Mouse (Mus musculus) liver, postnatal 0 days (tissue): ENCODE data around the gene Htra2. TPM values are rescaled to one million over a fixed set of nuclear protein-coding genes. Genes with fewer than 3 reads are reported as not detected.

ENCODE experiments used
- ATAC-seq: fragments of 200-750 bp; cut with Nextera tagmentation; 2 replicates; pipeline ENCODE4 v1.8.0; 2017; ENCODE audit warnings: mild to moderate bottlenecking, moderate library complexity
- DNase-seq: peaks from one replicate; pipeline ENCODE4 v3.0.0-alpha.2; 2016
- H3K27ac ChIP-seq: fragments of 300-500 bp; sonication (generic); 2 replicates; pipeline ENCODE4 v1.5.1; 2014; ENCODE audit warnings: antibody characterized with exemption, moderate library complexity, mild to moderate bottlenecking, low read depth
- H3K27me3 ChIP-seq: fragments of 300-500 bp; sonication (generic); 2 replicates; pipeline ENCODE4 v1.6.1; 2014; ENCODE audit warnings: low read length, control low read depth, mixed read lengths; ENCODE audit not compliant: insufficient read depth
- H3K36me3 ChIP-seq: fragments of 300-500 bp; sonication (generic); replicated peaks from 2 replicates; pipeline ENCODE4 v1.6.1; 2014; ENCODE audit warnings: mild to moderate bottlenecking, control low read depth, low read length, moderate library complexity, mixed read lengths; ENCODE audit not compliant: insufficient read depth
- H3K4me1 ChIP-seq: fragments of 300-500 bp; sonication (generic); 2 replicates; pipeline ENCODE4 v1.6.1; 2014; ENCODE audit warnings: antibody characterized with exemption, mild to moderate bottlenecking, control low read depth; ENCODE audit not compliant: insufficient read depth
- H3K4me2 ChIP-seq: fragments of 300-500 bp; sonication (generic); 2 replicates; pipeline ENCODE4 v1.6.1; 2014; ENCODE audit warnings: low read depth, mild to moderate bottlenecking, low read length, moderate library complexity, mixed read lengths
- H3K4me3 ChIP-seq: fragments of 300-500 bp; sonication (generic); 2 replicates; pipeline ENCODE4 v1.5.1; 2014; ENCODE audit warnings: low read depth, low read length
- H3K9ac ChIP-seq: fragments of 300-500 bp; sonication (generic); replicated peaks from 2 replicates; pipeline ENCODE4 v1.6.1; 2014; ENCODE audit warnings: mild to moderate bottlenecking, moderate library complexity
- H3K9me3 ChIP-seq: fragments of 300-500 bp; sonication (generic); 2 replicates; pipeline ENCODE4 v1.6.1; 2016; ENCODE audit warnings: mild to moderate bottlenecking, control low read depth, low read length, mixed read lengths
- CTCF ChIP-seq: sonication (generic); IDR thresholded peaks from 2 replicates; pipeline ENCODE4 v1.5.1; 2016; ENCODE audit warnings: antibody characterized with exemption, low read depth
- EP300 ChIP-seq: IDR thresholded peaks from 2 replicates; pipeline ENCODE4 v1.6.1; 2016; ENCODE audit warnings: antibody characterized with exemption, low read depth, mild to moderate bottlenecking
- WGBS: fragments of 180-500 bp; shearing (Covaris S2); extraction: QIAGEN DNeasy Blood & Tissue Kit; methylation state at CpG from one replicate; pipeline ENCODE4 v1.1.7; 2014; ENCODE audit not compliant: insufficient replicate concordance; 5-methylcytosine and 5-hydroxymethylcytosine counted together
- polyA plus RNA-seq: library from polyadenylated mRNA; unstranded; fragments of >200 nt; fragmentation: Nextera tagmentation; extraction: Ambion mirVana; gene quantifications from 2 replicates; pipeline ENCODE4 v1.2.1, GENCODE M21; 2015

The Htra2 gene
- polyA plus RNA-seq = 33.8 and 34.7 TPM in 2 replicates

DNA sequence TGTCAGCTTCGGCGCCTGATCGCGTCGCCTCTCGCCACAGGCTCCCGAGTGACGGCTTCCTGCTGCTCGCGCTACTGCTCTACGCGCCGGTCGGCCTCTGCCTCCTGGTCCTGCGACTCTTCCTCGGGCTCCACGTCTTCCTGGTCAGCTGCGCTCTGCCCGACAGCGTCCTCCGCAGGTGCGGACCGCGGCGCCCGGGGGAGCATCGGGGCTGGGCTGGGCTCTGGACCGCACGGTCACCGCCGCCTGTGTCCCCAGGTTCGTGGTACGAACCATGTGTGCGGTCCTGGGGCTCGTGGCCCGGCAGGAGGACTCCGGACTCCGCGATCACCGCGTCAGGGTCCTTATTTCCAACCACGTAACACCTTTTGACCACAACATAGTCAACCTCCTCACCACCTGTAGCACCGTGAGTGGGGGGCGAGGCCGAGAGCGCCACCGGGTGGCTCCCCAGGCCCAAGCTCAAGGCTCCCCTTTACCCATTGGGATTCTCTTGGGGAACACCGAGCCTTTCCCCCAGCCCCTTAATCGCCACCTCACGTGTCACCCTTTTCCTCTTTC lies at the start of gene Htra2:
Htra2 (minus strand) TSS at position 403 of the 561 bp plus-strand sequence.
- 0% methylated on average over 49 of the region's 50 CpGs for WGBS
- H3K27ac ChIP-seq = peak within 1 kb of the TSS; percentile 95
- TF ChIP-seq EP300 (no peak), CTCF (peak; percentile 69)
- no peaks in the 10 kb centered on the region for H3K27me3 ChIP-seq
- H3K4me2 ChIP-seq = peak within 1 kb of the TSS; percentile 99
- no peak for DNase-seq
- peaks cover 32% of the 10 kb centered on the region for H3K36me3 ChIP-seq
- H3K4me1 ChIP-seq = peaks cover 25% of the 10 kb centered on the region
- no peaks in the 10 kb centered on the region for H3K9me3 ChIP-seq
- H3K9ac ChIP-seq = peak within 1 kb of the TSS; percentile 95
- ATAC-seq = peak; percentile 22
- peak within 1 kb of the TSS; percentile 92 for H3K4me3 ChIP-seq

DNA sequence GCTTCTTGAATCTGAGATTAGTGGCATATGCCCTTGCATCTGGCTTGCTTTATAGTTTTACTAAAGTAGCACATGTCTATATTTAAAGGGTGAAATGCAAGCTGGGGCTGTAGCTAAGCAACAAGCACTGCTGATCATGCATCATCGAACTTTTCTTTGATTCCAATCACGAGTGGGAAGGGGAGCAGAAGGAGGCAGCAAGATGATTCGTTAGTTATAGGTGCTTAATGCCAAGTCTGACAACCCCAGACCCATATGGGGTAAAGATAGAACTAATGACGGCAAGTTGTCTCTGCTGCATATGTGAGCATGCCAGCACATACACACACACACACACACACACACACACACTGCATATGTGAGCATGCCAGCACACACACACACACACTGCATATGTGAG lies 49.1 kb upstream of the Htra2 start:
- H3K27ac ChIP-seq = no peak overlapping the region
- peaks cover 32% of the 10 kb centered on the region for H3K4me1 ChIP-seq
- ATAC-seq = no peak
- WGBS = 89% methylated on average over 4 of the region's 4 CpGs
- H3K4me2 ChIP-seq = no peak overlapping the region
- H3K27me3 ChIP-seq = no peaks in the 10 kb centered on the region
- no peak for DNase-seq
- no peak for TF ChIP-seq EP300
- no peaks in the 10 kb centered on the region for H3K9me3 ChIP-seq
- H3K36me3 ChIP-seq = peaks cover 9% of the 10 kb centered on the region; the same call in 1 of the 2 replicates
- no peak overlapping the region for H3K4me3 ChIP-seq
- H3K9ac ChIP-seq = no peak overlapping the region

DNA sequence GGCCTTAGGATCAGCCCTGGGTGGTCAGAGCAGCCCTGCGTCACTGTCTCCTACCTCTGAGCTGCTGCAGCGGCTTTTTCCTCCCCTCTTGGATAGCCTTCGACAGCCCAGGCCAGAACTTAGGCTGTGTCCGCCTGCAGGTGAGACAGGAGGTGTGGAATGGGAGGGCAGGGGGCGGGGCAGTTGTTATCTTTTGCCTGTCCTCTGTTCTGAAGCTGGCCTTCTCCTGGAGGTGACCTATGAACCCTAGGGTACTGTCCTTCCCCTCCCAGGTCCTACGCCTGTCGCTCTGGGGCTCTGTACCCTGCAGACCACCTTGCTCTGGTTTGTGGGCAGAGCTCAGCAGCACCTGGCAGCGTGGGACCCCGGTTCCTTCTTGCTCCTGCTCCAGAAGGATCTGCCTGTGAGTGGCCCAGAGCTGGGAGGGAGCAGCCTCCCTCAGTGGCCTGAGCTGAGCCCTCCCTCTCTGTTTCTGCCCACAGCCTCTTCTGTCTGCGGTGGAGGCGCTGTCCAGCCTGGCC lies 48.1 kb upstream of the Htra2 start:
- no peak for DNase-seq
- no peak for ATAC-seq
- 47% methylated on average over 11 of the region's 11 CpGs for WGBS
- TF ChIP-seq CTCF (no peak), EP300 (no peak)
- no peak overlapping the region for H3K9ac ChIP-seq
- H3K27me3 ChIP-seq = no peaks in the 10 kb centered on the region
- H3K4me2 ChIP-seq = peak overlapping the region; percentile 100; the same call in 1 of the 2 replicates
- peaks cover 29% of the 10 kb centered on the region for H3K4me1 ChIP-seq
- H3K36me3 ChIP-seq = peaks cover 9% of the 10 kb centered on the region; the same call in 1 of the 2 replicates
- H3K27ac ChIP-seq = no peak overlapping the region
- no peaks in the 10 kb centered on the region for H3K9me3 ChIP-seq
- no peak overlapping the region for H3K4me3 ChIP-seq

DNA sequence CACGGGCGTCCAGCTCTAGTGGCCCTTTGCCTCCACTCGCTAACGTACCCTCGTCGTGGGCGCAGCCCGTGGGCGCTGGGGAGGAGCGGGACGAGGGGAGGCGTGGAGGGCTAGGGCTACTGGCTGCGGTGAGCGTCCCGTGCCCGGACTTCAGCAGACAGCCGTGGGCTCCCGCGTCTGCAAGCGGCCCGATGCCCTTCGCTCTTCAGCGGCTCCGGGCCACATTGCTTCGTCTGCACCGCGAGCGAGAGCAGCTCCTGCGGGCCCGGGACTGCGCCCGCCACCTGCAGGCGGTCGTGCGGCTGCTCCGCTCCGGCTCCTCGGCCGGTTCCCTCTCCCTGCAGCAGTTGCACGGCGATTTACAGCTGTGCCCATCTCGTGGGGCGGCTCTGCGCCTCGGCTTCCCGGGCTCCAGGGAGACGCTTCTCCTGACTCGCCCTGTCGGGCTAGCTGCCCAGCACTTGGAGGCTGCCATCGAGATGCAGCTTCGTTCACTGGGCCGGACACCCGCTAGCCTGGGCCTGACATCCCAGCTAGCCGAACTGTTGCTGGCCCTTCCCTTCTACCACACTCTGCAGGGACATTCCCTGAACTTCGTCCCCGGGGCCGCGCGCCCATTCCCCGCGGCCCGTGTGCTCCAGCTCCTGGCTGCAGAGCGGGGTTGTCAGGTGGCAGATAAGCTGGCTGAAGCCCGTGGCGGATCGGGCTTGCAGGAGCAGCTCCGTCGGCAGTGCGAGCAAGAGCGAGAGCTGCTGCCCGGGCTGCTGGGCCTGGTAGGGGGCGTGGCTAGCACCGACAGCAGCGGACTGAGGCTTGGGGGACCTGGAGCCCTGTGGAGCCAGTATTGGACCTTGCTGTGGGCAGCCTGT lies 46.8 kb upstream of the Htra2 start:
- peak; percentile 85 for ATAC-seq
- TF ChIP-seq CTCF = peak; percentile 71
- no peak for TF ChIP-seq EP300
- Histone ChIP-seq H3K9ac (peak overlapping the region; percentile 76), H3K36me3 (0 out of 2 replicates have a peak, but pooled peaks cover 5% of the 10 kb centered on the region), H3K9me3 (no peaks in the 10 kb centered on the region), H3K27me3 (no peaks in the 10 kb centered on the region), H3K27ac (peak overlapping the region; percentile 85), H3K4me3 (peak overlapping the region; percentile 76), H3K4me1 (peaks cover 23% of the 10 kb centered on the region), H3K4me2 (peak overlapping the region; percentile 100)
- peak; percentile 78 for DNase-seq
- WGBS = 1% methylated on average over 50 of the region's 74 CpGs

DNA sequence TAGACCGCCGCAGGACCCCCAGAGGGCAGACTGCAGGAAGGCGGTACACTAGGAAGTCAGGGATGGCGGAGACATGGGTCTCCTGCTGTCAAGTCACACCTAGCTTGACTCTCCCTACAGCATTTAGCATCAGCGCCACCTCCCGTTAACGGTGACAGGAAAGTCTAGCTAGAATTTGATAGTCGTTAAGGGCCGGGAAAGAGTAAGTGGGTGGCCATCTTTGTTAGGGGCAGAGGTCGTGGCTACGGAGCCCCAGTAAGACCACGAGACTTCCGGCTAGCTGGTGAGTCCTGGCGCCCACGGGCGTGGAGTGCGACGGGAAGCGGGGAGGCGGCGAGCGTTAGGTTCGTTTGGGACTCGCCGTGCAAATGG lies 46.2 kb upstream of the Htra2 start, which contains the start of the genes Ccdc142 and Gm42688:
Ccdc142 (plus strand) TSS at position 286 of the 372 bp plus-strand sequence.
Gm42688 (plus strand) TSS at position 302 of the 372 bp plus-strand sequence.
- H3K36me3 ChIP-seq = no peaks in the 10 kb centered on the region
- peak; percentile 92 for TF ChIP-seq CTCF
- TF ChIP-seq EP300 = no peak
- peak within 1 kb of the TSS; percentile 76 for H3K4me3 ChIP-seq
- peak within 1 kb of the TSS; percentile 76 for H3K9ac ChIP-seq
- WGBS = under 1% methylated on average over 25 of the region's 25 CpGs
- no peaks in the 10 kb centered on the region for H3K9me3 ChIP-seq
- ATAC-seq = peak; percentile 90
- H3K27me3 ChIP-seq = no peaks in the 10 kb centered on the region
- peaks cover 23% of the 10 kb centered on the region for H3K4me1 ChIP-seq
- peak; percentile 87 for DNase-seq
- peak within 1 kb of the TSS; percentile 100 for H3K4me2 ChIP-seq
- H3K27ac ChIP-seq = peak within 1 kb of the TSS; percentile 85

DNA sequence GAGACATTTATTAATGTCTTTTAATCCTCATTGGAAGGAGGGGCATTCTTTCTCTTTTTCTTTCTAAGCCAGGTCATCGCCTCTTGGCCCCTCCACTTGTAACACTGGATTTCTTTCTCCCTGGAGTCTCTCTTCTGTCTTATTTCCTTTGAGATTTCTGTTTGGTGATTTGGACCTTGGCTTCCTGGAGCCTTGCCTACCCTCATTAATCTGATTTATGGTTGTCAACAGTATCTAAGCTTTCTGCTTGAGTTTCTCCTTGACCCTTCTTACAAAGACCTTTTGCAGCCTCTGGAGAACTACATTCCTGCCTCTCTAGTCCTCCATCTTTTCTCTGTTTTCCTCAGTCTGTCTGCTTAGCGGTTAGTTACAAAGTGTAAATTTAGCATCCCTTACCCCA lies 43.3 kb upstream of the Htra2 start:
- H3K9ac ChIP-seq = no peak overlapping the region
- no peak for ATAC-seq
- no peak overlapping the region for H3K27ac ChIP-seq
- no peak overlapping the region for H3K4me3 ChIP-seq
- no peaks in the 10 kb centered on the region for H3K9me3 ChIP-seq
- no peak for TF ChIP-seq EP300
- TF ChIP-seq CTCF = no peak
- peaks cover 21% of the 10 kb centered on the region for H3K4me1 ChIP-seq
- no peak for DNase-seq
- WGBS = 78% methylated on average over 2 of the region's 2 CpGs
- no peaks in the 10 kb centered on the region for H3K36me3 ChIP-seq
- H3K27me3 ChIP-seq = no peaks in the 10 kb centered on the region
- no peak overlapping the region for H3K4me2 ChIP-seq
